Mouse (Mus musculus) retina, adult 2 months (tissue): ENCODE results near the gene Mrpl58.
"Not testable (repeated sequence)": the region's sequence is repeated elsewhere in the genome, so short reads cannot be mapped to it uniquely, and the experiment has no call there.

Experiments used
- DNase-seq: peaks from one replicate; pipeline ENCODE4 v3.0.0-alpha.2; 2012; ENCODE audit warnings: low read depth, low spot score

The Mrpl58 gene

GRCm38 (mm10) chr11:115381743-115382539 is 21.6 kb upstream of the Mrpl58 start, which contains the start of gene Cdr2l:
Cdr2l (plus strand) TSS chr11:115381916.
- peak; percentile 71 for DNase-seq

- no peak for DNase-seq
Observed at GRCm38 (mm10) chr11:115382891-115383290, 20.7 kb upstream of the Mrpl58 start.

- no peak for DNase-seq
Observed at GRCm38 (mm10) chr11:115383701-115384474, 19.7 kb upstream of the Mrpl58 start.

- DNase-seq: no peak
Observed at GRCm38 (mm10) chr11:115384587-115384986, 19.0 kb upstream of the Mrpl58 start.

- not testable (repeated sequence) for DNase-seq
Observed at GRCm38 (mm10) chr11:115386859-115387258, 16.7 kb upstream of the Mrpl58 start.

GRCm38 (mm10) chr11:115391358-115391757 is 12.2 kb upstream of the Mrpl58 start:
- no peak for DNase-seq

- no peak for DNase-seq
Observed at GRCm38 (mm10) chr11:115393721-115394325, 9.7 kb upstream of the Mrpl58 start.

GRCm38 (mm10) chr11:115398085-115398484 is 5.5 kb upstream of the Mrpl58 start:
- no peak for DNase-seq

GRCm38 (mm10) chr11:115400126-115400525 is 3.4 kb upstream of the Mrpl58 start:
- DNase-seq: no peak

GRCm38 (mm10) chr11:115400630-115401391 is 2.7 kb upstream of the Mrpl58 start:
- DNase-seq: no peak

GRCm38 (mm10) chr11:115405723-115406122 is 2.2 kb downstream of the Mrpl58 start:
- DNase-seq: no peak

- no peak for DNase-seq
Observed at GRCm38 (mm10) chr11:115406858-115407401, 3.4 kb downstream of the Mrpl58 start.

GRCm38 (mm10) chr11:115408266-115408920 is 4.8 kb downstream of the Mrpl58 start:
- no peak for DNase-seq

- DNase-seq: no peak
Observed at GRCm38 (mm10) chr11:115409556-115409955, 6.0 kb downstream of the Mrpl58 start.

GRCm38 (mm10) chr11:115419531-115420237 is 16.1 kb downstream of the Mrpl58 start, which contains the start of the genes Atp5h and Kctd2:
Atp5h (minus strand) TSS chr11:115419962.
Kctd2 (plus strand) TSS chr11:115420128.
- DNase-seq: peak; percentile 90

GRCm38 (mm10) chr11:115420336-115421190 is 17.0 kb downstream of the Mrpl58 start:
- DNase-seq: no peak

GRCm38 (mm10) chr11:115421328-115421727 is 17.8 kb downstream of the Mrpl58 start:
- DNase-seq: no peak

- DNase-seq: no peak
Observed at GRCm38 (mm10) chr11:115421972-115422371, 18.4 kb downstream of the Mrpl58 start.

GRCm38 (mm10) chr11:115423091-115423490 is 19.5 kb downstream of the Mrpl58 start:
- no peak for DNase-seq
